In the genomic region with DNA sequence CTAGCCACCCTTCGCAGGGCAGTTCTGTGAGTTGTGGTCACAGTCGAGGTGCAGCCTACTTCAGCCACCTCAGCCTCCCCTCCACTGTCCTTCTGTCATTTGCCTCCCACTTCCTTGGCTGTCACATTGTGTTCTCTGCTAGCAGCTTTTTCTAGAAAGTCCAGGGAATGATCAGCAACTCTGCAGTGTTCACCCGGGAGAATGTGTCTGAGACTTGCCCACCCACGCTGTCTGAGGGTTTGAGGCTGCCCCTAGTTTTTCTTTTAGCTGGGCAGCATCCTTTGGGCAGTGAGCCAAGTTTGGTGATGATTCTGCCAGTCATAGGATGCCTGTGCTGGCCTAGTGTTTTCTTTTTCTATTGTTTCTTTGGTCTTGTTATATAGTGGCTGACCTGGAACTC, we compare ENCODE assay signal across 8 mouse cellular contexts. TPM values are rescaled to one million over a fixed set of nuclear protein-coding genes. Genes with fewer than 3 reads are reported as not detected.
DNase-seq lines count a peak whose midpoint lies in the region; ATAC-seq lines count a peak whose summit lies in the region.

No protein-coding gene starts in this region.

- peak overlapping the region; percentile 100 for H3K4me3 ChIP-seq in erythroblast, embryonic 14.5 days (replicated peaks)
- no peak overlapping the region for H3K4me3 ChIP-seq in hindbrain, embryonic 16.5 days (ENCODE audit: low read length)
- peak overlapping the region; percentile 89; the same call in 1 of the 2 replicates for H3K4me3 ChIP-seq in midbrain, embryonic 15.5 days

- no peaks in the 10 kb centered on the region for H3K9me3 ChIP-seq in erythroblast, embryonic 14.5 days (ENCODE audit: control insufficient read depth, low read length)
- H3K9me3 ChIP-seq in hindbrain, embryonic 16.5 days (ENCODE audit: control insufficient read depth, low read length): no peaks in the 10 kb centered on the region
- H3K9me3 ChIP-seq in midbrain, embryonic 15.5 days: no peaks in the 10 kb centered on the region

- H3K9ac ChIP-seq in hindbrain, embryonic 16.5 days (ENCODE audit: low read depth, low read length): peak overlapping the region; percentile 26; the same call in 1 of the 2 replicates
- peak overlapping the region; percentile 91; the same call in 1 of the 2 replicates for H3K9ac ChIP-seq in midbrain, embryonic 15.5 days

- 62% methylated on average over 4 of the region's 4 CpGs for WGBS in hindbrain, embryonic 16.5 days
- 67% methylated on average over 4 of the region's 4 CpGs for WGBS in midbrain, embryonic 15.5 days

- peak; percentile 9 for DNase-seq in retina, postnatal 1 day
- no peak for DNase-seq in retina, embryonic 14.5 days (ENCODE audit: low spot score)
- DNase-seq in urinary bladder, postnatal 10 days (ENCODE audit: low spot score): no peak
- no peak for DNase-seq in adrenal gland, postnatal 36 days

- H3K36me3 ChIP-seq in erythroblast, embryonic 14.5 days (ENCODE audit: control insufficient read depth): peaks cover 50% of the 10 kb centered on the region
- H3K36me3 ChIP-seq in hindbrain, embryonic 16.5 days (ENCODE audit: control insufficient read depth, insufficient read depth, low read length): no peaks in the 10 kb centered on the region
- H3K36me3 ChIP-seq in midbrain, embryonic 15.5 days (replicated peaks): no peaks in the 10 kb centered on the region

- peak overlapping the region; percentile 23; the same call in 1 of the 2 replicates for H3K4me2 ChIP-seq in hindbrain, embryonic 16.5 days (ENCODE audit: low read length)
- peak overlapping the region; percentile 89 for H3K4me2 ChIP-seq in midbrain, embryonic 15.5 days

- peaks cover 83% of the 10 kb centered on the region for H3K4me1 ChIP-seq in erythroblast, embryonic 14.5 days (ENCODE audit: control insufficient read depth)
- H3K4me1 ChIP-seq in hindbrain, embryonic 16.5 days (ENCODE audit: control insufficient read depth, insufficient read depth, low read depth, low read length): peaks cover 39% of the 10 kb centered on the region
- H3K4me1 ChIP-seq in midbrain, embryonic 15.5 days: peaks cover 33% of the 10 kb centered on the region

- no peaks in the 10 kb centered on the region for H3K27me3 ChIP-seq in erythroblast, embryonic 14.5 days (ENCODE audit: control insufficient read depth)
- H3K27me3 ChIP-seq in hindbrain, embryonic 16.5 days (replicated peaks; ENCODE audit: control insufficient read depth, insufficient read depth, low read length): no peaks in the 10 kb centered on the region
- H3K27me3 ChIP-seq in midbrain, embryonic 15.5 days (replicated peaks): no peaks in the 10 kb centered on the region

- H3K27ac ChIP-seq in hindbrain, embryonic 16.5 days (ENCODE audit: low read depth, low read length): no peak overlapping the region
- H3K27ac ChIP-seq in midbrain, embryonic 15.5 days: no peak overlapping the region

- no peak for ATAC-seq in erythroblast, adult 5-6 weeks (replicated peaks; ENCODE audit: low FRiP score, poor library complexity, severe bottlenecking)
- ATAC-seq in hindbrain, embryonic 16.5 days: no peak
- no peak for ATAC-seq in midbrain, embryonic 15.5 days (replicated peaks)

RNA-seq across cellular contexts. Expression of gene Dot1l, which starts 2.0 kb away (rescaled TPM):
- 8.8 and 9.8 TPM in 2 replicates for polyA plus RNA-seq in erythroblast, embryonic 14.5 days (2012)
- total RNA-seq in erythroblast, adult 5-6 weeks (2015; ENCODE audit: low replicate concordance): 10.9 and 15.6 TPM in 2 replicates
- 8.0 and 22.9 TPM in 2 replicates for total RNA-seq in erythroblast, adult 5-6 weeks (2017; ENCODE audit: low replicate concordance)
- polyA plus RNA-seq in hindbrain, embryonic 16.5 days (2015; fragmentation: Nextera tagmentation; extraction: Ambion mirVana): 13.2 and 16.9 TPM in 2 replicates
- polyA plus RNA-seq in midbrain, embryonic 15.5 days (2015; fragmentation: Nextera tagmentation; extraction: Ambion mirVana): 21.0 and 25.9 TPM in 2 replicates
- total RNA-seq in adrenal gland, postnatal 36 days (2021): 10 to 100 TPM; 53.2 to 64.6 TPM

RNA-seq across cellular contexts. Expression of gene Ap3d1, which starts 14.9 kb away (rescaled TPM):
- 2.5 and 2.6 TPM in 2 replicates for polyA plus RNA-seq in erythroblast, embryonic 14.5 days (2012)
- 12.5 and 27.6 TPM in 2 replicates for total RNA-seq in erythroblast, adult 5-6 weeks (2015; ENCODE audit: low replicate concordance)
- total RNA-seq in erythroblast, adult 5-6 weeks (2017; ENCODE audit: low replicate concordance): 25.9 and 30.5 TPM in 2 replicates
- polyA plus RNA-seq in hindbrain, embryonic 16.5 days (2015; fragmentation: Nextera tagmentation; extraction: Ambion mirVana): 102 and 105 TPM in 2 replicates
- 117 and 122 TPM in 2 replicates for polyA plus RNA-seq in midbrain, embryonic 15.5 days (2015; fragmentation: Nextera tagmentation; extraction: Ambion mirVana)
- total RNA-seq in adrenal gland, postnatal 36 days (2021): 10 to 100 TPM; 80.3 to 99.6 TPM

RNA-seq across cellular contexts. Expression of gene Sf3a2, which starts 41.0 kb away (rescaled TPM):
- 68.4 and 69.3 TPM in 2 replicates for polyA plus RNA-seq in erythroblast, embryonic 14.5 days (2012)
- total RNA-seq in erythroblast, adult 5-6 weeks (2015; ENCODE audit: low replicate concordance): 19.6 and 26.5 TPM in 2 replicates
- 7.2 and 11.2 TPM in 2 replicates for total RNA-seq in erythroblast, adult 5-6 weeks (2017; ENCODE audit: low replicate concordance)
- 44.7 and 59.9 TPM in 2 replicates for polyA plus RNA-seq in hindbrain, embryonic 16.5 days (2015; fragmentation: Nextera tagmentation; extraction: Ambion mirVana)
- polyA plus RNA-seq in midbrain, embryonic 15.5 days (2015; fragmentation: Nextera tagmentation; extraction: Ambion mirVana): 60.3 and 62.6 TPM in 2 replicates
- 10 to 100 TPM; 51.4 to 55.6 TPM for total RNA-seq in adrenal gland, postnatal 36 days (2021)

RNA-seq across cellular contexts. Expression of gene Plekhj1, which starts 41.5 kb away (rescaled TPM):
- 32.7 and 39.3 TPM in 2 replicates for polyA plus RNA-seq in erythroblast, embryonic 14.5 days (2012)
- 24.5 and 45.2 TPM in 2 replicates for total RNA-seq in erythroblast, adult 5-6 weeks (2015; ENCODE audit: low replicate concordance)
- total RNA-seq in erythroblast, adult 5-6 weeks (2017; ENCODE audit: low replicate concordance): 8.2 and 13.9 TPM in 2 replicates
- 129 and 140 TPM in 2 replicates for polyA plus RNA-seq in hindbrain, embryonic 16.5 days (2015; fragmentation: Nextera tagmentation; extraction: Ambion mirVana)
- polyA plus RNA-seq in midbrain, embryonic 15.5 days (2015; fragmentation: Nextera tagmentation; extraction: Ambion mirVana): 130 and 147 TPM in 2 replicates
- total RNA-seq in adrenal gland, postnatal 36 days (2021): 10 to 100 TPM; 84.6 to 86.8 TPM

RNA-seq across cellular contexts. Expression of gene Amh, which starts 48.1 kb away (rescaled TPM):
- 0.33 and 0.43 TPM in 2 replicates for polyA plus RNA-seq in erythroblast, embryonic 14.5 days (2012)
- not detected in 2 replicates for total RNA-seq in erythroblast, adult 5-6 weeks (2015; ENCODE audit: low replicate concordance)
- not detected in 2 replicates for total RNA-seq in erythroblast, adult 5-6 weeks (2017; ENCODE audit: low replicate concordance)
- polyA plus RNA-seq in hindbrain, embryonic 16.5 days (2015; fragmentation: Nextera tagmentation; extraction: Ambion mirVana): not detected in 2 replicates
- 0.10 TPM in 2 replicates for polyA plus RNA-seq in midbrain, embryonic 15.5 days (2015; fragmentation: Nextera tagmentation; extraction: Ambion mirVana)
- under 1 TPM; 0.40 to 0.83 TPM for total RNA-seq in adrenal gland, postnatal 36 days (2021)

Comparison
In these comparisons a context has a peak if more than half of its experiments do, and no peak if none do; other contexts are left out.
1. RNA of gene Ap3d1, which starts 14.9 kb away (polyA plus RNA-seq): 117 to 122 TPM in midbrain, embryonic 15.5 days and 102 to 105 TPM in hindbrain, embryonic 16.5 days; 2.5 to 2.6 TPM in erythroblast, embryonic 14.5 days; every median in the first group is over 10 times any median in the second.